Mouse (Mus musculus) 416B (cell line): ENCODE measurements around the gene Olfr979.
"Not testable (repeated sequence)": the region's sequence is repeated elsewhere in the genome, so short reads cannot be mapped to it uniquely, and the experiment has no call there.

Source experiments
- DNase-seq: peaks from one replicate; pipeline ENCODE4 v3.0.0; 2011; ENCODE audit warnings: low read depth

Olfr979 gene

GRCm38 (mm10) chr9:40003365-40003764 is at the start of gene Olfr979:
TSS of gene Olfr979 (minus strand) at chr9:40003465.
- DNase-seq: no peak

- DNase-seq: no peak
Observed at GRCm38 (mm10) chr9:40050138-40050537, 46.9 kb upstream of the Olfr979 start.

GRCm38 (mm10) chr9:40021164-40021563 is 17.9 kb upstream of the Olfr979 start, which contains the start of gene Olfr981:
TSS of gene Olfr981 (plus strand) at chr9:40021464.
- DNase-seq: no peak

- DNase-seq: no peak
Observed at GRCm38 (mm10) chr9:40009482-40009881, 6.2 kb upstream of the Olfr979 start, which contains the start of gene Olfr980. TSS of gene Olfr980 (minus strand) at chr9:40009582.

GRCm38 (mm10) chr9:39991813-39992212 is 11.5 kb downstream of the Olfr979 start, which contains the start of gene Olfr978:
TSS of gene Olfr978 (plus strand) at chr9:39992113.
- no peak for DNase-seq

GRCm38 (mm10) chr9:39976581-39977145 is 26.6 kb downstream of the Olfr979 start:
- DNase-seq: not testable (repeated sequence)

- DNase-seq: not testable (repeated sequence)
Observed at GRCm38 (mm10) chr9:39961033-39961432, 42.2 kb downstream of the Olfr979 start, which contains the start of gene Olfr976. TSS of gene Olfr976 (minus strand) at chr9:39961133.

- DNase-seq: no peak
Observed at GRCm38 (mm10) chr9:39951946-39952345, 51.3 kb downstream of the Olfr979 start, which contains the start of gene Olfr975. TSS of gene Olfr975 (minus strand) at chr9:39952046.
